Mouse (Mus musculus) heart, adult 18-20 months (tissue): Measurements from ENCODE around the gene Olfr1062. TPM values are rescaled to one million over a fixed set of nuclear protein-coding genes. Genes with fewer than 3 reads are reported as not detected.
A peak's percentile ranks its signal among the peaks of the same experiment; 100 is the strongest.
"Not testable (repeated sequence)": the region's sequence is repeated elsewhere in the genome, so short reads cannot be mapped to it uniquely, and the experiment has no call there.

ENCODE experiments used
- DNase-seq, 2 experiments: peaks; one replicate each; pipeline ENCODE4 v3.0.0; 2021 to 2022; ENCODE audit warnings: mixed read lengths in 1 of 2
- long read RNA-seq, 2 experiments: library from polyadenylated mRNA; stranded (forward); transcript quantifications; one replicate each; pipeline ENCODE4 v2.0.0; 2021
- total RNA-seq, 2 experiments: library from RNA; stranded (reverse); gene quantifications; 2 replicates each; pipeline ENCODE4 v1.2.3; 2021

Gene Olfr1062
- total RNA-seq = not detected
- long read RNA-seq, experiment 1 = 0 reads
- long read RNA-seq, experiment 2 = 0 reads

DNA sequence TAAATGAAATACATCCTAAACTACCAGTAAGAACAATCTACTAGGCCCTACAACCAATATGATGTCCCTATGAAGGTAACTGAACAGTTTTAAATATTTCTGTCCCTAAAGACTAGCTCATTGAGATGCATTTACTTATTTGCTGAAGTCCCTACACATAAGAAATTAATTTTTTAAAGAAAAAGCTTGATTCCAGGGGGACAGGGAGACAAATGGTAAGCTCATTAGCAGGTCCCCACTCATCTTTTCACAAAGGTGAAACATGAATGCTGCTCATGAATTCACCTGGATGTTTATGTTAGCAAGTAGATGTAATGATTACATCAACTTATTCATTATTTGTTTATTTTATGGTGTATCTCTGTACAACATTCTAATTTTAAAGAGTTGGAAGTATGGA is at the start of gene Olfr1062:
TSS of gene Olfr1062 (minus strand) at position 101 of the 400 bp plus-strand sequence.
- not testable (repeated sequence) for DNase-seq

DNA sequence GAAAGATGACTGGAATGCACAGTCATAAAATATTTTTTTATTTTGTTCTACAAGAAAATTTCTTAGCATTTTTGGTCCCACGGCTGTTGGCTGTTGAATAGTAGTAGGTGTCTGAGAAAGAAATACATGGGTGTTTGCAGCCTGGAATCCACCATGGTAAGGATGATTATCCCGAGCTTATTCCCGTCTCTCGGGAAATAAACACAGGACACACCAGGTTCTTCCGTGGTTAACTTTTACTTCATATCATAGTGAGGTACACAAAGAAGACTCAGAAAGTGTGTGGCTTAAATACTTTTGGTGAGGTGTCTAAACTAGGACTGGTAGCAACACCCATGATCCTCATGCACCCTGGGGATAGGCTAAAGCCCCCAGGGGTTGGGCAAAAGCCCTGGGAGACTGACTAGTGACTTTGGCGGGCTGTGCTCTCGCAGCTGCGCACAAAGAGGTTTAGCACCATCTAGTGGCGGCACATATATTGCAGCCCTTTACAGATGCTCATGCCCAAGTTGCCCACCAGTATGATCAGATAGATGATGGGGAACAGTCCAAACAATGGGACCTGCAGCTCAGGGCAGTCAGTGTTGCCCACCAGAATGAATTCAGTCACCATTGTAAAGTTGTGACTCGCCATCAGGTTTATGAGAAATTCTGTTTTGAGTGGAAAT is 38.0 kb upstream of the Olfr1062 start:
- DNase-seq = peak; percentile 2 to 60

- DNase-seq = no peak
Observed at GRCm38 (mm10) chr2:86460434-86460833, 33.9 kb upstream of the Olfr1062 start.

- DNase-seq = no peak
Observed at GRCm38 (mm10) chr2:86456169-86456568, 29.6 kb upstream of the Olfr1062 start, which contains the start of gene Olfr1066. Olfr1066 (minus strand) TSS chr2:86456269.

GRCm38 (mm10) chr2:86450491-86450890 is 23.9 kb upstream of the Olfr1062 start, which contains the start of gene Olfr1065:
Olfr1065 (minus strand) TSS chr2:86450591.
- DNase-seq = not testable (repeated sequence)

DNA sequence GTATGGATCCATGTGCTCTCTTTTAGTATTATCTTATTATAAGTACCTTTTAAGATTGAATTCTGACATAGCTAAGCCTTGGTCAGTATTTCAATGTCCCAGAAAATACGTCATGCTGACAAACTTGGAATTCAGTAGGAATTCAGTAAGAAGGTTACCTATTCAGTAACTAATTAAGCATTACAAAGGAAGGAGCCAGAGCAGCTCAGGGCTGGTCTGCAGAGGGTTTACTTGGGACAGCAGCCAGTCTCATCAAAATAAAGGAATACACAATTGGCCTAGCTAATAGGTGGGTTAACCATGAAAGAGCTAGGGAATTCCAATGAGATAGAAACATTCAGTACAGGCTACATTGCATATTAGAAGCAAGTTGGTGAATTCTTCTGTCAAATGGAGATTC is 15.6 kb upstream of the Olfr1062 start:
- DNase-seq = not testable (repeated sequence)

DNA sequence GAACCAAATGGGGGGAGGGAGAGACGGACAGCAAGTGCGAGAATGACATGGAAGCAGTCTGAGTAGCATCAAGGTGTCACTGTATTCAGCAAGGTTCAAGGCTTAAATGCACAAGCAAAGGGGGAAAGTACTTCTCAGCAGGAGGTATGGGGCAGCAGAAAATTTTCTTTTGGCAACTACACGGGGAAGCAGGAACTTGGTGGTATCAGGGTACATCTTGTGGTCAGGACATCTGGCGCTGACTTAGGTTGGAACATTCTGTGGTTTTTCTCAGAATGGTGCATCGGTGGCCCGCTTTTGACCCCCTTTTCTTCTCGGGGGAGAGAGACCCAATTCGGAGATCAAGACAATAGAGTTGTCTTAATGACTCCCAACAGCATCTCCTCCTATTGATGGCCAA is 2.0 kb upstream of the Olfr1062 start:
- DNase-seq = not testable (repeated sequence)

DNA sequence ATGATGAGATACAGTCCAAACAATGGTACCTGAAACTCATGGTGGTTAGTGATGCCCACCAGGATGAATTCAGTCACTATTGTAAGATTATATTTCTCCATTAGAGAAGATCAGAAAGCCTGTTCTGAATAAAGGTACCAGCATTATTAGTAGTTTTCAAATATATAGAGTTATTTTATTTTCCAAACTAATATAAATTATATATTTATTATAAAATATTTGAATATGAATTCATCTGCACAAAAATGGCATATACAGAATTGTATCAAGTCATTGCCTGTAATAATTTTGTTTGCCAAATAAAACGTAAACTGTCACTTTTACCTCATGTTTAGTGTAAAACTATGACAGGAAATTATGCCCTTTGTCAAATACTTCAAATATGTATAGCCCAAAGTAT is 12.6 kb downstream of the Olfr1062 start, which contains the start of gene Olfr1061:
TSS of gene Olfr1061 (minus strand) at position 101 of the 400 bp plus-strand sequence.
- DNase-seq = no peak

DNA sequence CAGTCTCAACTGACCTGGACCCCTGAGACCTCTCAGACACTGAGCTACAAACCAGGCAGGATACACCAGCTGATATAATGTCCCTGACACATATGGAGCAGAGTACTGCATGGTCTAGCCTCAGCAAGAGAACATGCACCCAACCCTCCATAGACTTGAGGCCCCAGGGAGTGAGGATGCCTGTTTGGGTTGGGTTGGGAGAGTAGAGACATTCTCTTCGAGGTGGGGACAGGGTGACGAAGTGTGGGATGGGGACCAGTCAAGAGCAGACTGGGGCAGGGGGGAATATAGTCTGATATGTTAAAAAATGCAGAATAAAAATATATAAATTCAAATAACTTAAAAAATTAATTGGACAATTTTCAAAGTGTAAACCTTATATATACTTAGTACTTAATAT is 31.4 kb downstream of the Olfr1062 start:
- no peak for DNase-seq

DNA sequence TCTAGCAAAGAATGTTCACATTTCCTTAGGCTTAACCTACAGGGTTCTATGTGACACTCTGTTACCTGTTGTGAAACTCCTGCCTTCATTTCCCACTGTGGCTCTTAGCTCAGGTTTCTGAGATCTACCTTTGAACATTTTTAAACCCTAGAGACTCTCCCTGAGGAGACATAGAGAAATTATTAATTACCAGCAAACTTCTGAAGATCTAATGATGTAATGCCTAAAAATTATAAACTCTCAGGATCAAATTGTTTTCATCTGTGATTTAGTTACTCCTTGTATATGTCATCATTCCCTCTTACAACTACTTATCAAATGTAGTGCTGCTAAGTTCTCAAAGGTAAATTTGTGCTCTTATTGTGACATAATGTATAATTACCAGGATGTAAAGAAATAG is 38.1 kb downstream of the Olfr1062 start, which contains the start of gene Olfr1058:
TSS of gene Olfr1058 (minus strand) at position 101 of the 400 bp plus-strand sequence.
- not testable (repeated sequence) for DNase-seq

DNA sequence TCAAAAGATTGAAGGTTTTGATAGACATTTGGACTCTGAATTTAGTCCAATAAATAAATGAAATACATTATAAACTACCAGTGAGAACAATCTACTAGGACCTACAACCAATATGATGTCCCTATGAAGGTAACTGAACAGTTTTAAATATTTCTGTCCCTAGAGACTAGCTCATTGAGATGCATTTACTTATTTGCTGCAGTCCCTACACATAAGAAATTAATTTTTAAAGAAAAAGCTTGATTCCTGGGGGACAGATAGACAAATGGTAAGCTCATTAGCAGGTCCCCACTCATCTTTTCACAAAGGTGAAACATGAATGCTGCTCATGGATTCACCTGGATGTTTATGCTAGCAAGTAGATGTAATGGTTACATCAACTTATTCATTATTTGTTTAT is 48.3 kb downstream of the Olfr1062 start, which contains the start of gene Olfr1057:
TSS of gene Olfr1057 (minus strand) at position 101 of the 400 bp plus-strand sequence.
- no peak for DNase-seq

Other genes with a start within 250 kb of the Olfr1062 start
- not detected for gene Olfr1044, start 248.9 kb downstream of the Olfr1062 start, total RNA-seq
- gene Olfr52, start 241.1 kb downstream of the Olfr1062 start, total RNA-seq = not detected
- not detected for gene Olfr1045, start 223.7 kb downstream of the Olfr1062 start, total RNA-seq
- gene Olfr1046, start 207.4 kb downstream of the Olfr1062 start, total RNA-seq = not detected
- gene Olfr1047, start 195.3 kb downstream of the Olfr1062 start, total RNA-seq = not detected
- gene Olfr1048, start 186.5 kb downstream of the Olfr1062 start, total RNA-seq = not detected
- gene Olfr1049, start 168.4 kb downstream of the Olfr1062 start, total RNA-seq = not detected
- not detected for gene Olfr1051, start 147.7 kb downstream of the Olfr1062 start, total RNA-seq
- not detected for gene Olfr1052, start 134.3 kb downstream of the Olfr1062 start, total RNA-seq
- gene Olfr1053, start 111.5 kb downstream of the Olfr1062 start, total RNA-seq = not detected
- not detected for gene Olfr1054, start 91.3 kb downstream of the Olfr1062 start, total RNA-seq
- not detected for gene Olfr1055, start 76.5 kb downstream of the Olfr1062 start, total RNA-seq
- not detected for gene Olfr1056, start 64.3 kb downstream of the Olfr1062 start, total RNA-seq
- gene Olfr1057, start 48.4 kb downstream of the Olfr1062 start, total RNA-seq = not detected
- gene Olfr1058, start 38.2 kb downstream of the Olfr1062 start, total RNA-seq = not detected
- not detected for gene Olfr1061, start 12.7 kb downstream of the Olfr1062 start, total RNA-seq
- not detected for gene Olfr1065, start 23.8 kb upstream of the Olfr1062 start, total RNA-seq
- gene Olfr1066, start 29.5 kb upstream of the Olfr1062 start, total RNA-seq = not detected
- gene Olfr228, start 60.6 kb upstream of the Olfr1062 start, total RNA-seq = not detected
- gene Olfr1076, start 81.7 kb upstream of the Olfr1062 start, total RNA-seq = not detected
- gene Olfr1079, start 115.7 kb upstream of the Olfr1062 start, total RNA-seq = not detected
- not detected for gene Olfr1080, start 131.5 kb upstream of the Olfr1062 start, total RNA-seq
- gene Olfr1082, start 172.2 kb upstream of the Olfr1062 start, total RNA-seq = not detected
- not detected for gene Olfr1084, start 213.0 kb upstream of the Olfr1062 start, total RNA-seq
- not detected for gene Olfr1085, start 235.3 kb upstream of the Olfr1062 start, total RNA-seq